Mouse (Mus musculus): Measurements from ENCODE around the gene Ccnl2.

Ccnl2 gene

GRCm38 (mm10) chr4:155869317-155870033, 57.2 kb downstream of the Ccnl2 start, which contains the start of the genes Cptp and Ints11:
Gene Cptp (minus strand): TSS chr4:155869440.
Gene Ints11 (plus strand): TSS chr4:155869546.
- DNase-seq (ENCODE audit: low spot score) = peak; percentile 93

GRCm38 (mm10) chr4:155871404-155871803, 59.1 kb downstream of the Ccnl2 start:
- DNase-seq (ENCODE audit: low spot score) = no peak

Data from ovary, adult 18-20 months (tissue).